Mouse (Mus musculus) erythroblast, embryonic 14.5 days (primary cell): ENCODE measurements around the gene Rbpjl. TPM values are rescaled to one million over a fixed set of nuclear protein-coding genes. Genes with fewer than 3 reads are reported as not detected.

Experiments
- H3K27me3 ChIP-seq: 2 replicates; pipeline ENCODE4 v1.6.1; 2012; ENCODE audit warnings: inconsistent platforms; ENCODE audit not compliant: control insufficient read depth
- H3K36me3 ChIP-seq: 2 replicates; pipeline ENCODE4 v1.6.1; 2012; ENCODE audit warnings: mild to moderate bottlenecking, inconsistent platforms; ENCODE audit not compliant: control insufficient read depth
- H3K4me1 ChIP-seq: 2 replicates; pipeline ENCODE4 v1.6.1; 2012; ENCODE audit warnings: inconsistent platforms; ENCODE audit not compliant: control insufficient read depth
- H3K4me3 ChIP-seq: replicated peaks from 2 replicates; pipeline ENCODE3; 2012; ENCODE audit warnings: moderate library complexity, mild to moderate bottlenecking, inconsistent platforms
- H3K9me3 ChIP-seq: 2 replicates; pipeline ENCODE4 v1.6.1; 2012; ENCODE audit warnings: low read length, inconsistent platforms, mixed read lengths; ENCODE audit not compliant: control insufficient read depth
- GATA1 ChIP-seq: IDR thresholded peaks from 2 replicates; pipeline ENCODE4 v1.6.1; 2012; ENCODE audit warnings: low read length, inconsistent platforms, mixed read lengths
- TAL1 ChIP-seq: IDR thresholded peaks from 3 replicates; pipeline ENCODE4 v1.6.1; 2012; ENCODE audit warnings: low read length, inconsistent platforms, mixed read lengths
- polyA plus RNA-seq: library from polyadenylated mRNA; stranded (reverse); fragments of >175 nt; gene quantifications from 2 replicates; pipeline ENCODE4 v1.2.3, GENCODE M21; 2012

Gene Rbpjl
- polyA plus RNA-seq, 1 experiment = not detected

GRCm38 (mm10) chr2:164405519-164405918 is 2.6 kb downstream of the Rbpjl start:
- TF ChIP-seq GATA1 = no peak
- H3K36me3 ChIP-seq = no peaks in the 10 kb centered on the region
- no peaks in the 10 kb centered on the region; the same call in 1 of the 2 replicates for H3K9me3 ChIP-seq
- no peaks in the 10 kb centered on the region for H3K4me1 ChIP-seq
- peaks cover 85% of the 10 kb centered on the region for H3K27me3 ChIP-seq
- H3K4me3 ChIP-seq = no peak overlapping the region

DNA sequence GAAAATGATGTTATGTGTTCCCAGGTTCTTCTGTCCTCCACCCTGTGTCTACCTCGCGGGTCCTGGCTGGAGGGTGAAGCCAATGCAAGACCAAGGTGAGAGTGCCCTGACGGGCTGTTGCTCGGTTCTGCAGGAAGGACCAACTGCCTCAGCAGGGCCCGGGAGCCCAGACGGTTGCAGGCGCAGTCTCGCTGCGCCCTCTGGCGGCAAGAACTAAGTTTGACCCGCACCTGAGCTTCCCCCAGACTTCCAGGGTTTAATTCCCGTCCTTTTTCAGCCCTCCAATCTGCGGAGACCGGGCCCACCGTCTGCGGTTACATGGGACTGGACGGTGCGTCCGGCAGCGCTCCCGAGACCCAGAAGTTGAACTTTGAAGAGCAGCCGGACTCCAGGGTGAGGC is 4.8 kb downstream of the Rbpjl start:
- TF ChIP-seq TAL1 (no peak), GATA1 (no peak)
- Histone ChIP-seq H3K9me3 (no peaks in the 10 kb centered on the region), H3K4me3 (no peak overlapping the region), H3K27me3 (peaks cover 66% of the 10 kb centered on the region), H3K36me3 (no peaks in the 10 kb centered on the region), H3K4me1 (no peaks in the 10 kb centered on the region)

GRCm38 (mm10) chr2:164414167-164414566 is 11.2 kb downstream of the Rbpjl start:
- no peak overlapping the region for H3K4me3 ChIP-seq
- H3K9me3 ChIP-seq = no peaks in the 10 kb centered on the region
- TF ChIP-seq GATA1 = no peak
- H3K4me1 ChIP-seq = no peaks in the 10 kb centered on the region
- peaks cover 15% of the 10 kb centered on the region for H3K27me3 ChIP-seq
- no peaks in the 10 kb centered on the region for H3K36me3 ChIP-seq

- peaks cover 15% of the 10 kb centered on the region for H3K27me3 ChIP-seq
- H3K4me1 ChIP-seq = no peaks in the 10 kb centered on the region
- H3K4me3 ChIP-seq = no peak overlapping the region
- TF ChIP-seq GATA1 (no peak), TAL1 (no peak)
- H3K36me3 ChIP-seq = no peaks in the 10 kb centered on the region
- no peaks in the 10 kb centered on the region for H3K9me3 ChIP-seq
Measured at GRCm38 (mm10) chr2:164414581-164414980, 11.6 kb downstream of the Rbpjl start.

GRCm38 (mm10) chr2:164417198-164417597 is 14.3 kb downstream of the Rbpjl start:
- Histone ChIP-seq H3K27me3 (peaks cover 9% of the 10 kb centered on the region), H3K4me3 (no peak overlapping the region)
- TF ChIP-seq TAL1 (no peak), GATA1 (no peak)

GRCm38 (mm10) chr2:164418308-164418875 is 15.5 kb downstream of the Rbpjl start:
- H3K27me3 ChIP-seq = peaks cover 9% of the 10 kb centered on the region
- H3K36me3 ChIP-seq = no peaks in the 10 kb centered on the region
- TF ChIP-seq TAL1 (no peak), GATA1 (no peak)
- H3K4me3 ChIP-seq = no peak overlapping the region
- H3K9me3 ChIP-seq = no peaks in the 10 kb centered on the region
- no peaks in the 10 kb centered on the region for H3K4me1 ChIP-seq

More at GRCm38 (mm10) chr2:164417198-164417597, 14.3 kb downstream of the Rbpjl start:
- H3K9me3 ChIP-seq = no peaks in the 10 kb centered on the region
- no peaks in the 10 kb centered on the region for H3K4me1 ChIP-seq
- no peaks in the 10 kb centered on the region for H3K36me3 ChIP-seq

DNA sequence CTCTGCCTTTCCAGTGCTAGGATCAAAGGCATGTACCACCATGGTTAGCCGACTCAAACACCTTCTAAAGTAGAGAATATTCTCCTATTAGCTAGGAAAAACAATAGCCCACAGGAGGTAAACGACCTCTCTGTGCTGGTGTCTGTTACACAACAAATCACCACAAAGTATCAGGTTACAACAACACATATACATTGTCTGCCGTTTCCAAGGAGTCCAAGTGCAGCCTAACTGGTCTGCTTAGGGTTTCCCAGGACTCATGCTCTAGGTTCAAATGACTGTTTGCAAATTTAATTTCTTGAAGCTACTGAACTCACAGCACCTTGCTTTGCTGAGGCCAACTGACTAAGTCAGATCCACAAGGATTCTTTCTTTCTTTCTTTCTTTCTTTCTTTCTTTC is 16.5 kb downstream of the Rbpjl start:
- TF ChIP-seq TAL1 (no peak), GATA1 (no peak)
- peaks cover under 1% of the 10 kb centered on the region; the same call in 1 of the 2 replicates for H3K27me3 ChIP-seq

GRCm38 (mm10) chr2:164421306-164421705 is 18.4 kb downstream of the Rbpjl start:
- Histone ChIP-seq H3K9me3 (no peaks in the 10 kb centered on the region), H3K36me3 (peaks cover 4% of the 10 kb centered on the region; the same call in 1 of the 2 replicates), H3K4me3 (no peak overlapping the region), H3K27me3 (peaks cover 3% of the 10 kb centered on the region; the same call in 1 of the 2 replicates), H3K4me1 (no peaks in the 10 kb centered on the region)
- no peak for TF ChIP-seq GATA1
- TF ChIP-seq TAL1 = no peak

More for the DNA sequence above, 16.5 kb downstream of the Rbpjl start:
- H3K9me3 ChIP-seq = no peaks in the 10 kb centered on the region
- H3K36me3 ChIP-seq = peaks cover 3% of the 10 kb centered on the region; the same call in 1 of the 2 replicates
- no peaks in the 10 kb centered on the region for H3K4me1 ChIP-seq
- H3K4me3 ChIP-seq = no peak overlapping the region

DNA sequence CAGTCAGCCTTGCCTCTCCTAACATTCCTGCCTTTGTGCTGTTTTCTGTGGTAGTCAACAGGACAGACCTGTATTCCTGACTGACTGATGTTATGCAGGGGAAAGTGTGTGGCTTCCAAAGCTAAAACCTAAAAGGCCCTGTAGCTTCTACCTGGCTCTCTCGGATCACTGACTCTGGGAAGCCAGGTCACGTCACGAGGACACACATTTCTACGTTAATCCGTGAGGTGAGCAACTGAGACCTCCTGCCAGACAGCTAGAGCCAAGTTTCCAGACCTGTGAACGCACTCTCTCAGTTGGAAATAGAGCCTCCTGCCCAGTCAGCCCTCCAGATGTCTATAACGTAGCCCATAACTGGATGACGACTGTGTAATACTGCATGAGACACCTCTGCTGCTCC is 19.0 kb downstream of the Rbpjl start:
- TF ChIP-seq TAL1 (no peak), GATA1 (no peak)
- no peak overlapping the region for H3K4me3 ChIP-seq
- no peaks in the 10 kb centered on the region for H3K9me3 ChIP-seq
- H3K4me1 ChIP-seq = no peaks in the 10 kb centered on the region
- H3K27me3 ChIP-seq = peaks cover 3% of the 10 kb centered on the region; the same call in 1 of the 2 replicates
- H3K36me3 ChIP-seq = peaks cover 7% of the 10 kb centered on the region; the same call in 1 of the 2 replicates
